Mouse (Mus musculus) thymus, adult 2 months (tissue): ENCODE results near the gene Phf1. TPM values are rescaled to one million over a fixed set of nuclear protein-coding genes. Genes with fewer than 3 reads are reported as not detected.
"Not testable (repeated sequence)": the region's sequence is repeated elsewhere in the genome, so short reads cannot be mapped to it uniquely, and the experiment has no call there.

ENCODE experiments used
- DNase-seq: peaks from one replicate; pipeline ENCODE4 v3.0.0; 2021
- H3K27ac ChIP-seq: fragments of 200-500 bp; 2 replicates; pipeline ENCODE4 v1.5.1; 2012; ENCODE audit warnings: low read length, control low read depth; ENCODE audit not compliant: control insufficient read depth, insufficient read depth
- H3K27me3 ChIP-seq: fragments of 200-500 bp; 2 replicates; pipeline ENCODE4 v1.6.1; 2012; ENCODE audit warnings: mild to moderate bottlenecking, low read length, moderate library complexity, mixed read lengths; ENCODE audit not compliant: control insufficient read depth, insufficient read depth
- H3K36me3 ChIP-seq: fragments of 200-500 bp; 2 replicates; pipeline ENCODE4 v1.6.1; 2012; ENCODE audit warnings: mild to moderate bottlenecking, low read length, moderate library complexity; ENCODE audit not compliant: control insufficient read depth, insufficient read depth
- H3K4me1 ChIP-seq: fragments of 200-500 bp; replicated peaks from 2 replicates; pipeline ENCODE4 v1.6.1; 2012; ENCODE audit warnings: low read length; ENCODE audit not compliant: control insufficient read depth, insufficient read depth
- H3K4me3 ChIP-seq: fragments of 200-500 bp; 2 replicates; pipeline ENCODE4 v1.5.1; 2012; ENCODE audit warnings: mild to moderate bottlenecking, low read length, control low read depth, moderate library complexity; ENCODE audit not compliant: control insufficient read depth, insufficient read depth
- CTCF ChIP-seq: fragments of 200-500 bp; IDR thresholded peaks from 2 replicates; pipeline ENCODE4 v1.5.1; 2012; ENCODE audit warnings: mild to moderate bottlenecking, control low read depth, low read length, moderate library complexity, borderline replicate concordance; ENCODE audit not compliant: control insufficient read depth, poor library complexity, insufficient read depth; ENCODE audit errors: extremely low read depth
- POLR2A ChIP-seq: fragments of 200-500 bp; IDR thresholded peaks from 2 replicates; pipeline ENCODE4 v1.6.1; 2012; ENCODE audit warnings: mild to moderate bottlenecking, low read length, control low read depth, moderate library complexity; ENCODE audit not compliant: control insufficient read depth, poor library complexity, insufficient read depth; ENCODE audit errors: extremely low read depth
- WGBS: fragments of 180-500 bp; shearing (Covaris S2); methylation state at CpG from one replicate; pipeline ENCODE4 v1.1.7; 2018; 5-methylcytosine and 5-hydroxymethylcytosine counted together
- polyA plus RNA-seq: library from polyadenylated mRNA; depleted of rRNA; stranded (reverse); fragments of >200 nt; gene quantifications from 2 replicates; pipeline ENCODE4 v1.2.3, GENCODE M21; 2012

The Phf1 gene
- polyA plus RNA-seq, 1 experiment = 132 TPM

DNA sequence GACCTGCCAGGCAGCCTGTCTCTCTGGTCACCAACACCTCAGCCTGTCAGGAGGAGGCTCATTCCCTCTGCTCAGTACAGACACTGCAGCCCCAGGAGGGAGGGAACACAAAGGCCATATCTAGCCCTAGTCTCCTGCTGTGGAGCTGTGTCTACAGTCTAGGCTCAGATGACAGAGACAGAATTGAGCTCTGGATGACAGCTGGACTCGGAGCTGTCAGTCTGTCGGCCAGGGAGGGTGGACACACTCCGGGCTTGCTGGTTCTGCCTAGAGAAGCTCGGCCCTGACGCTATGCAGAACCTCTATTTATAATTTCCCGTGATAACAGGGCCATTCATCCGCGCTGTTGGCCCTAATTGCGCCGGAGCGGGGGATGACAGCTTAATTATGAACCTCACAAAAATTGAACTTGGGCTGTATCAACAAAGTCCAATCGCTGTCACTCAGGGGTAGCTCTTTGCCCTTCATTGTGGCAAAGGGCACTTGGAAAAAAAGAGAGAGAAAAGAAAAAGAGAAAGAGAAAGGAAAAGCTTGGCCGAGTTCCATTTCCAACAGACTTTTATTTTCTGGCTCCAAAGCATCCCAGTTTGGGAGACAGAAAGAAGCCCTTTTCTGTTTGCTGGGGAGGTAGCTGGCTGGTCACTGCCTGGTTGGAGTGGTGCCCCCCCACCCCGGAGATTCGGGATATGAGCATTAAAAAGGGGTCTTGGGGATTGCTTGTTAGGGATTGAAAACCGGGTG lies 40.0 kb upstream of the Phf1 start:
- WGBS = 85% methylated on average over 16 of the region's 16 CpGs
- TF ChIP-seq POLR2A = no peak
- H3K4me1 ChIP-seq = peaks cover 13% of the 10 kb centered on the region
- H3K27ac ChIP-seq = no peak overlapping the region
- H3K36me3 ChIP-seq = no peaks in the 10 kb centered on the region
- H3K27me3 ChIP-seq = no peaks in the 10 kb centered on the region
- H3K4me3 ChIP-seq = no peak overlapping the region
- no peak for DNase-seq

DNA sequence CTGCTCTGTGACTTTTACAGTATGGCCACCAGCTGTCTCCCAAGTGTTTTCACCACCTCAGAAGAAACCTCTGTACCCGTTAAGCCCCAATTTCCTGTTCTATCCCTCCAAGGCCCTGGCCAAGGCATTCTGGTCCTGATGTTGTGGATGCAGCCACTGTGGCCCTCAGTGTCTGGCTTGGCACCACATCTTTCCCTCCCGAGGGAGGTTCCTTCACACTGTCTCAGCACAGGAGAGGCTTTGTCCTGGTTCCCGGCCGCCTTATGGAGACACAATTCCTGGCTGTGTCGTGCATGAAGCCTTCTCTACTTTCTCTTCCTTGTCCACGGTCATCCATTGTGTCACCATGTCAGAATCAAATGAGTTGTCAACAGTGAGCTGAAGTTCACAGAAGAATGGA lies 39.4 kb upstream of the Phf1 start:
- no peaks in the 10 kb centered on the region for H3K36me3 ChIP-seq
- TF ChIP-seq CTCF (no peak), POLR2A (no peak)
- WGBS = 64% methylated on average over 6 of the region's 6 CpGs
- no peak for DNase-seq
- H3K27ac ChIP-seq = no peak overlapping the region
- no peak overlapping the region for H3K4me3 ChIP-seq
- H3K4me1 ChIP-seq = peaks cover 13% of the 10 kb centered on the region
- no peaks in the 10 kb centered on the region for H3K27me3 ChIP-seq

DNA sequence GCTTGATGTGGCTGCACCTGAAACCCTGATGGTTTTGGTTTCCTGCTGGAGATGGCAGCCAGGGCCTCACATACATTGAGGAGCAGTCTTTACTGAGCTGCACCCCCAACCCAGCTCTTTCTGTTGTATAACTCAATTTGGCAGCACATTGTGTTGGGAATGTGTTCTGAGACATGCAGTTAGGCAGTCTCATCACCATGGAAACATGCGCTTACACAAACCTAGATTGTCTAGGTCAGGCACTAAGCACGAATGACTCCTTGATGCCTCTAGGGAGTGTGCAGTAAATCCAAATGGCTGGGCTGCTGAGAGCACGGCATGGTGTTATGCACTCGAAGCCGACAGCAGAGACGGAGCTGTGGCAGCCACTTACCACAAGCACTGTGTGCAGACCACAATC lies 38.5 kb upstream of the Phf1 start:
- Histone ChIP-seq H3K27me3 (no peaks in the 10 kb centered on the region), H3K36me3 (no peaks in the 10 kb centered on the region), H3K4me3 (no peak overlapping the region), H3K4me1 (peaks cover 13% of the 10 kb centered on the region), H3K27ac (no peak overlapping the region)
- 23% methylated on average over 6 of the region's 6 CpGs for WGBS
- DNase-seq = no peak
- no peak for TF ChIP-seq CTCF
- TF ChIP-seq POLR2A = no peak

DNA sequence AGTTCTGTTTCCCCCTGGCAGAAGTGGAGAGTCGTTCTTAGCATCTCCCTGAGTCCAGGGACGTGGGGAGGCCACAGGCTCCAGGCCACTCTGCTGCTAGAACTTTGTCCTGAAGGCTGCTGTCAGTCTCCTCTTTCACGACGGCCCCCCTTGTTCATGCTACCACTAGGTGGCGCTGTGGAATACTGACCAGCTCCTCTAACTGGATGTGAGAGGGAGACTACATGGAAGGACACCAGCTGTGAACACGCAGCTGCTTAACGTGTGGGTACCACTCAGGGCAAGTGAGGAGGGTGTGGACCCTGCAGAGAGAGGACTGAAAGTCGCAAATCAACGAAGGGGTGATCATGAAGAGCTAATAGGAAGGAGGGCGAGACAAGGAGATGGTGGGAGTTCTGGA lies 37.3 kb upstream of the Phf1 start:
- no peak overlapping the region for H3K27ac ChIP-seq
- 20% methylated on average over 10 of the region's 10 CpGs for WGBS
- H3K36me3 ChIP-seq = no peaks in the 10 kb centered on the region
- TF ChIP-seq POLR2A = no peak
- peak; percentile 78; the same call in 1 of the 2 replicates for TF ChIP-seq CTCF
- no peak overlapping the region for H3K4me3 ChIP-seq
- peaks cover 13% of the 10 kb centered on the region for H3K4me1 ChIP-seq
- peak; percentile 67 for DNase-seq
- no peaks in the 10 kb centered on the region for H3K27me3 ChIP-seq

DNA sequence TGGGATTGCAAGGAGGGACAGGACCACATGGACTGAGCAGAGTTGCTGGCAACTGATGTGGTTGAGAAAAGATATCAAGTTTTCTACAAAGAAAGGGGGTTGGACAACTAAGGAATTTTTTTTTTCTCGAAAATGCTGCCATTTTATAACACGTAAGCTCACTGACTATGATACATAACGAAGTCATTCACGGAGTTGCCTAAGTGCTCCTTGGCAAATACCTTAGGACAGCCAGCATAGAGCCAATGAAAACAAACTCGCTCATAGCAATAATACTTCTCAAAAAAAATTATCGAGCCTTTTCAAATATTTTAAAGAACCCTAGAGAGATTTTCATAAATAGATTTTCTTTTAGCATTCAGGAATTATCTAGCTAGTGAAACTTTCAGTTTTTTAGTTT lies 31.9 kb upstream of the Phf1 start:
- no peak for TF ChIP-seq POLR2A
- no peak for TF ChIP-seq CTCF
- WGBS = 93% methylated on average over 6 of the region's 6 CpGs
- DNase-seq = no peak

DNA sequence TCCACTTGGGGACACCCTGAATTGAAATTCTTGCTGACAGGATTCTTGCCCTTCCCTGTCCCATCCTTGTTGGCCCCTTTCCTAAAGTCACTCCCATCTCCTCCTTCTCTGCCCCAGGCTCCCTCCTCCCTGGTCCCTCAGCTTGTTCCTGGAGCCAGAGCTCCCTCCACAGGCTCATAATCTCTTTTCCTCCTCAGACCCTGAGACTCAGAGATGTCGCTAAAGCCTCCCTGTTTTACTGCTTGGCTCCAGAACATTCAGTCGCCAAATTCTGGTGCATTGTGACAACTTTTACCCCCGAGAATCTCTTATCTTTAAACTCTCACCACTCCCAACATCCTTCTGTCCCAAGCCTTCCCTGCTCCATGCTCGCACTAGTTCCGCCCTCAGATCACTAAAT lies 28.5 kb upstream of the Phf1 start:
- TF ChIP-seq CTCF (no peak), POLR2A (no peak)
- WGBS = 68% methylated on average over 5 of the region's 5 CpGs
- Histone ChIP-seq H3K27me3 (no peaks in the 10 kb centered on the region), H3K4me1 (no peaks in the 10 kb centered on the region), H3K4me3 (no peak overlapping the region), H3K27ac (no peak overlapping the region), H3K36me3 (no peaks in the 10 kb centered on the region)
- DNase-seq = no peak

More for the DNA sequence above, 31.9 kb upstream of the Phf1 start:
- no peaks in the 10 kb centered on the region for H3K36me3 ChIP-seq
- H3K4me1 ChIP-seq = no peaks in the 10 kb centered on the region
- H3K27me3 ChIP-seq = no peaks in the 10 kb centered on the region
- H3K27ac ChIP-seq = no peak overlapping the region
- no peak overlapping the region for H3K4me3 ChIP-seq

DNA sequence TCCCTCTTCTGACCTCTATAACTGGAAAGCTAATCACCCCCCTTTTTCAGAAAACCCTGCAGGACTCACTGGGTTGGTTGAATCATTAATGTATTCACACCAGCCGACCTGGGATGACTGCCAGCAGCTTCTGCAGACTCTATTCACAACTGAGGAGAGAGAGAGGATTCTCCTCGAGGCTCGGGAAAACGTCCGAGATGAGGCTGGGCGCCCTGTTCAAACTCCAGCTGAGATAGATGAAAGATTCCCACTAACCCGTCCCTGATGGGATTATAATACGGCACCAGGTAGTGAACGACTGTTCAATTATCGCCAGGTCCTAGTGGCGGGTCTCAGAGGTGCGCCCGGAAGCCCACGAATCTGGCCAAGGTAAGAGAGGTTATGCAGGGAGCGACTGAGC lies 25.3 kb upstream of the Phf1 start:
- not testable (repeated sequence) for H3K36me3 ChIP-seq, H3K27ac ChIP-seq, H3K4me3 ChIP-seq, H3K27me3 ChIP-seq, DNase-seq, H3K4me1 ChIP-seq
- WGBS = 91% methylated on average over 15 of the region's 15 CpGs
